Mouse (Mus musculus): ENCODE results near the gene Atp6v1a. TPM values are rescaled to one million over a fixed set of nuclear protein-coding genes. Genes with fewer than 3 reads are reported as not detected.

Atp6v1a gene
- polyA plus RNA-seq, 1 experiment: 271 TPM

DNA sequence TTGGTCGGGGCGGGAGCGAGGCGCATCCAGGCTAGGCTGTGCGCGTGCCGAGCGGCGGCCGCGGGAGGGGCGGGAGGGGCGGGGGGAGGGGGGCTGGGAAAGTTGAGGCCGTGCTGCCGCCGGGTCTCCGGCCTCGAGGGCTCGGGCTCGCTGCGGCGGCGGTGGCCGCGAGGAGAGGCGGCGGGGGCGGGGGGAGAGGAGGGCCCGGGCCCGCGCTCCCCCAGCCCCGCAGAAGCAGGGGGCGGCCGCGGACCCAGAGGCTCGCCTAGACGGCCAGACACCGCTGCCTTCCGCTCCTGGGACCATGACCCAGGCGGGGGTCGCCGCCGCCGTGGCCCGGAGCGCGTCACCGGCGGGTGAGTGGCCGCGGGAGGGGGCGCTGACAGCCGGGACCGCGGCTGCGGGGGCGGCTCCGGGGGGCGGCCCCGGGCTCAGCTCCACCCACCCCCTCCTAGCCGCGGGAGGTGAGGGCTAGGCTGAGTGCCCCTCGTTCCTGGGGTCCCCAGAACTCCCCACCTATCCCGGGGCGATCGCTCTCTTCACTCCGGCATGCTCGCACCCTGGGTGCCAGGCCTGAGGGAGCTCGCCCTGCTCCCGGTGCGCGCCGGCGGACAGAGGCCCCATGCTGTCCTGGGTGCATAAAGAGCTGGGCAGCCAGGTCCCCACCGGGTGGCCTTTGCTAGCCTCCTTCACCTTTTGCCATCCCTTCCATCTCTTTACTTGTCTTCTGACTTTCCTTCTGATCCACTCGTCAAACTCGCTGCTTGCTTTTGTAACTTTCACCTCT, 33.8 kb upstream of the Atp6v1a start, which contains the start of gene Usf3:
Gene Usf3, plus strand, starts transcription at position 92 of the 787 bp plus-strand sequence.
- Histone ChIP-seq H3K4me1 (ENCODE audit: control insufficient read depth, insufficient read depth, low read length) (peaks cover 3% of the 10 kb centered on the region; the same call in 1 of the 2 replicates), H3K4me3 (ENCODE audit: insufficient read depth, low read length) (peak within 1 kb of the TSS; percentile 96), H3K27ac (ENCODE audit: insufficient read depth, low read depth, low read length) (peak within 1 kb of the TSS; percentile 62)
- TF ChIP-seq CTCF (IDR thresholded peaks at IDR 0.05; ENCODE audit: low read depth, low read length) (no peak), POLR2A (IDR thresholded peaks at IDR 0.05; ENCODE audit: borderline replicate concordance, low read depth, low read length) (no peak)

DNA sequence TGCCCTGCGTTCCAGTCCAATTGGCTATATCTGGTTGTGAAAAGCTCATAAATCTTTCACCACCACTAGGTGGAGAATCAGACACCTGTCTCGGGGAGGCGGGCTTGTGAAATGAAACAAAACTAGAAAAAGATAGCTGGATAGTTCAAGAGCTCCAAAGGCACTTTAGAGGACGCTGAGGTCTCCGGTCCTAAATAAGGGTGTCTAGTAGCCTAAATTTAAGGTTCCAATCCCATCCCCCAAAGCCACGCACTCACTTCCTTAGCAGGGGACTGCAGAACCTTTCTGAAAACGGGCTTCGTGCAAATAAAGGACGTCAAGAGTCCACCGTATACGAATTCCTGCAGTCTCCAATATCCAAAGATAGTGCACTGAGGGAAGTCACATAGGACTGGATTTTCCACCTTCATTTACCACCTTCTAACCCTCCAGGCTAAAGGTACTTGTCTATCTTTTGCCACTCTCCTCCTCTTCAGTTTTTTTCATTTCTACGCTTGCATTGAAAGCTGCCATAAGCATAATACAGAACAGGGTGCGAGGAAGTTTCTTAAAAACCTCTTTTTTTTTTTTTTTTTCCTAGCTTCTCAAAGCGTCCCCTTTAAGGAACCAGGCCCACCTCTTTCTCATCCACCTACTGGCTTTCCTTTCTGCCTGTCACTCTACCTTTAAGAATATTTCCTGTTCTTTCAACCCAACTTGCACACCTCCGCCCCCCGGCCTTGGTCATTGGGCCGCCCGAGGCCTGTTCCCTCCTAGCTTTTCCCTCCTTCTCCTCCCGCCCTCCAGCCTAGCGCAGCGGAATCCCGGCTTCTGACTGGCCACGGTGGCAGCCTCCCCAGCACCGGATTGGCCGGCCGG, 33.0 kb upstream of the Atp6v1a start:
- no peak for TF ChIP-seq CTCF (IDR thresholded peaks at IDR 0.05; ENCODE audit: low read depth, low read length)
- no peak for TF ChIP-seq POLR2A (IDR thresholded peaks at IDR 0.05; ENCODE audit: borderline replicate concordance, low read depth, low read length)
- peak overlapping the region; percentile 67 for H3K4me3 ChIP-seq (ENCODE audit: insufficient read depth, low read length)
- peaks cover 3% of the 10 kb centered on the region; the same call in 1 of the 2 replicates for H3K4me1 ChIP-seq (ENCODE audit: control insufficient read depth, insufficient read depth, low read length)
- H3K27ac ChIP-seq (ENCODE audit: insufficient read depth, low read depth, low read length): peak overlapping the region; percentile 62

DNA sequence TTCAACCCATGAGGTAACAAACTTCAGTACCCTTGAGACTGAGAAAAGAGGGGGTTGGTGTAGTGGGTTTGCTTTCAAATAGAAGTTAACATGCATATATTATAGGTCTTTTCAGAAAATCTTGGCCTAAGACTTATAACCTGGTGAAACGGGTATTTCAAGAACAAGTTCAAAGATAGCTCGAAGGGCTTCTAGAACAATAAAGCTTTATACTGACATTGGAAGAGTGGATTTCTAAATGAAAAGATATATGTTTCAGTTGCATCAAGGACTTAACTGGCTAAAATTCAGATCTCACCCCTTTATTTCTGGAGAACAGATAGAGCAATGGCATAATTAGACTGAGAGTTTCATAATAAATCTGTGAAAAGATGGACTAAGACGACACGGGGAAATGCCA, 29.5 kb upstream of the Atp6v1a start:
- Histone ChIP-seq H3K27ac (ENCODE audit: insufficient read depth, low read depth, low read length) (no peak overlapping the region), H3K4me3 (ENCODE audit: insufficient read depth, low read length) (no peak overlapping the region), H3K4me1 (ENCODE audit: control insufficient read depth, insufficient read depth, low read length) (peaks cover 11% of the 10 kb centered on the region)
- no peak for TF ChIP-seq POLR2A (IDR thresholded peaks at IDR 0.05; ENCODE audit: borderline replicate concordance, low read depth, low read length)
- TF ChIP-seq CTCF (IDR thresholded peaks at IDR 0.05; ENCODE audit: low read depth, low read length): no peak

DNA sequence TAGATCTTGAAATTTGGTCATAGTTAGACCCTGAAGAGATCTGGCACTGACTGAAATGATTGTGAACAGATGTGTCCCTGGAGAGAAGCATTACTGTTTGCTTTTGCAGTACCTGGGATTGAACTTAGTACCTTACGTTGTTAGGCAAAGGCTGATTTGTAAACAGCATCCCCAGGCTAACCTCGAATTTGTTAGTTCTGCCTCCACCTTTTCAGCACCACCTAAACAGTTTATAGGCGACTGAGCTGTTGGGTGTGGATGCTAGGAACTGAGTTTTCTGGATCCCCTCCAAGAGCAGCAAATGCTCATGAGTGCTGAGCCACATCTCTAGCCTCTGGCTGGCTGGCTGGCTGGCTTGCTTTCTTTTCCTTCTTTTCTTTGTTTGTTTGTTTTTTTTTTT, 25.7 kb upstream of the Atp6v1a start:
- Histone ChIP-seq H3K4me1 (ENCODE audit: control insufficient read depth, insufficient read depth, low read length) (peaks cover 11% of the 10 kb centered on the region), H3K27ac (ENCODE audit: insufficient read depth, low read depth, low read length) (no peak overlapping the region), H3K4me3 (ENCODE audit: insufficient read depth, low read length) (no peak overlapping the region)
- TF ChIP-seq POLR2A (IDR thresholded peaks at IDR 0.05; ENCODE audit: borderline replicate concordance, low read depth, low read length): no peak
- TF ChIP-seq CTCF (IDR thresholded peaks at IDR 0.05; ENCODE audit: low read depth, low read length): no peak

DNA sequence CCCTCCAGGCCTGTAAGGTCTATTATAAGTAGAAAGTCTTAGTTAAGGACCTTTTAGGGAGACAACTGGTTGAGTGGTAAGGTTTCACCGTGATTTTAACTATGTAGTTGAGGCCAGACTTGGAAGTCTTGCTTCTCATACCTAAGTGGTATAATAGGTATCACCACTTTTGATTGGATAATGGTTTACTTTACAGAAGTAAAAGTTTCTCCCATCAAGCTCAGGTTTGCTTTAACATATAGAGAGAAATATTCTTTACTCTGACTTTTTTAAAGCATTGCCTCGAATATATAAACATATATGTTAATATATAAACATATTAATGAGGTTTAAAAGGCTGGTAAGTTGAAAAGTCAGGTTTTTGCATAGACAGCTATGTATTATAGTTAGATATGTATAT, 24.3 kb upstream of the Atp6v1a start:
- no peak overlapping the region for H3K27ac ChIP-seq (ENCODE audit: insufficient read depth, low read depth, low read length)
- H3K4me3 ChIP-seq (ENCODE audit: insufficient read depth, low read length): no peak overlapping the region
- TF ChIP-seq POLR2A (IDR thresholded peaks at IDR 0.05; ENCODE audit: borderline replicate concordance, low read depth, low read length): no peak
- TF ChIP-seq CTCF (IDR thresholded peaks at IDR 0.05; ENCODE audit: low read depth, low read length): no peak
- peaks cover 13% of the 10 kb centered on the region for H3K4me1 ChIP-seq (ENCODE audit: control insufficient read depth, insufficient read depth, low read length)

DNA sequence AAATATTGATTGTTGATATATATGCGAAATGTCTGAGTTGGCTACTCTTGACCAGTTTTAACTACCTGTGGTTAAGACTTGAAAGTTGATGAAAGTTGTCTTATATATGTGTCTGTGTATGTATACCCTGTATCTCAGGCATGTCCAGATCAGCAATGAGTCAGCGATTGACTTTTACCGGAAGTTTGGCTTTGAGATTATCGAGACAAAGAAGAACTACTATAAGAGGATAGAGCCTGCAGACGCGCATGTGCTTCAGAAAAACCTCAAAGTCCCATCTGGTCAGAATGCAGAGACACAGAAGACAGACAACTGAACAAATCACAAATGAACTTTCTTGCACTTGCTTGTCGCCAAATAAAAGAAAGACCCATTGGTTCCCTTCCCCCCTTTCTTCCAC, 19.8 kb upstream of the Atp6v1a start:
- Histone ChIP-seq H3K27ac (ENCODE audit: insufficient read depth, low read depth, low read length) (no peak overlapping the region), H3K4me3 (ENCODE audit: insufficient read depth, low read length) (no peak overlapping the region), H3K4me1 (ENCODE audit: control insufficient read depth, insufficient read depth, low read length) (peaks cover 2% of the 10 kb centered on the region; the same call in 1 of the 2 replicates)
- TF ChIP-seq POLR2A (IDR thresholded peaks at IDR 0.05; ENCODE audit: borderline replicate concordance, low read depth, low read length): no peak
- no peak for TF ChIP-seq CTCF (IDR thresholded peaks at IDR 0.05; ENCODE audit: low read depth, low read length)

DNA sequence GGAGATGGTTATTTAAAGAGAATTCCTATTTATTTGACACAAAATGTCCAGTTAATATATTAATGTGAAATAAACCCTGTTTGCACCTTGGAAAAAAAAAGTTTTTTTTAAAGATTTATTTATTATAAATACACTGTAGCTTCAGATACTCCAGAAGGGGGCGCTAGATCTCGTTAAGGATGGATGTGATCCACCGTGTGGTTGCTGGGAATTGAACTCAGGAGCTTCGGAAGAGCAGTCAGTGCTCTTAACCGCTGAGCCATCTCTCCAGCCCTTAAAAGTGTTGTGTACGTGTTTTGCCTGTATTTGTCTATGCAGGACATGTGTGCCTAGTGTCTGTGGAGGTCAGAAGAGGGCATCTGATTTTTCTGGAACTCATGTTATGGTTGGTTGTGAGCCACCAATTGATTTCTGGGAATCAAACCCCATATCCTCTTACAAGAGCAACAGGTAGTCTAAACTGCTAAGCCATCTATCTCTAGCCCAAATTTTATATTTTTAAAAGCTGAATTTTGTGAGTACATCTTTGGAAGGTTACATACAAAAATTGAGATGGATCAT, 15.1 kb upstream of the Atp6v1a start:
- Histone ChIP-seq H3K4me1 (ENCODE audit: control insufficient read depth, insufficient read depth, low read length) (peaks cover 2% of the 10 kb centered on the region; the same call in 1 of the 2 replicates), H3K27ac (ENCODE audit: insufficient read depth, low read depth, low read length) (no peak overlapping the region), H3K4me3 (ENCODE audit: insufficient read depth, low read length) (no peak overlapping the region)
- TF ChIP-seq POLR2A (IDR thresholded peaks at IDR 0.05; ENCODE audit: borderline replicate concordance, low read depth, low read length): no peak
- peak; percentile 61 for TF ChIP-seq CTCF (IDR thresholded peaks at IDR 0.05; ENCODE audit: low read depth, low read length)

DNA sequence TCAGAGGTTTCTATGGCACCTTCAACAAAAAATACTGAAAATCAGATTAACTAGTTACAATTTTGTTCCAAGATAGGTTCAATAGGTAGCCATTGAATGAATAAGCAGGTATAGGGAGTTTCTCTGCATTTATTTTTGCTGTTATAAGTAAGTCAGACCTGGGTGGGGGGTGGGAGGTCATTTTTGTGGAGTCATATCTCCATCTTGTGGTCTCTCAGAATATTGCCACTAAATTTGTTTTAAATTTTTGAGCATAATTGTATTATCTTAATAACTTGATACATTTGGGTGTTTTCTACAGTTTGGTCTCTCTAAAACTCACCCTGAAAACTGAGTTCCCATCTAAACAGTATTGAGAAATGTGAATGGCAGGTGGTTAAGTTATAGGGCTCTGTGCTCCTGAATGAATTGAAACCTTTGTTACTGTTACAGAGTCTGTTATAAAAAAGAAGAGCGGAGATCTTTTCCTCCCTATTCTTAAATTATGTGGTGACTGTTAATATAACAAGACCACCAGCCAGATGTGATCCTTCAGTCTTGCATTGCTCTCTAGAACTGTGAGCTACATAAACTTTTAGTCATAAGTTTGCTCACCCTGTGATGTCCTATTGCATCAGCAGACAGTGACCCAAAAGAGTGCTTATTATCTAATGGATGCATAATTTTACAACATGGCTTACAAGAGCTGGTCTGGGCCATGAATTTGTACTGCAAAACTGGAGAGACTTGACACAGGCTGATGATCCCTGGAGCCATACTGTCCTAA, 9.7 kb upstream of the Atp6v1a start:
- TF ChIP-seq POLR2A (IDR thresholded peaks at IDR 0.05; ENCODE audit: borderline replicate concordance, low read depth, low read length): no peak
- TF ChIP-seq CTCF (IDR thresholded peaks at IDR 0.05; ENCODE audit: low read depth, low read length): no peak

DNA sequence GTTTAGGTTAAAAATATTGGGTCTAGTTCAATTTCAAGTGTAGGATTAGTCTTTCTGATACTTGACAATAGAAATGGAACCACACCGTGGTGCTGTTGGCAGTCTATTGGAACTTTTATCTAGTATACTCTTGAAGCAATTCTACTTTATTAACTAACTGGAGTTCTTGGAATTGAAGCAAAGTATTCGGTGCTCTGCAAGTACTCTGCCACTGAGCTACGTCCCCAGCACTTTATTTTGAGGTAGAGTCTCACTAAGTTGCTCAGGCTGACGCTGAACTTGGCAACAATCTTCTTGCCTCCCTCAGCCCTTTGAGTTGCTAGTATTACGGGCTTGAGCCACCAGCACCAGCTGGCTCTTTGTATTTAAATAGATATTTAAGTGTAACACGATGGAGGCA, 2.0 kb upstream of the Atp6v1a start:
- peak overlapping the region; percentile 63 for H3K4me3 ChIP-seq (ENCODE audit: insufficient read depth, low read length)
- peak overlapping the region; percentile 69 for H3K27ac ChIP-seq (ENCODE audit: insufficient read depth, low read depth, low read length)
- TF ChIP-seq POLR2A (IDR thresholded peaks at IDR 0.05; ENCODE audit: borderline replicate concordance, low read depth, low read length) (no peak), CTCF (IDR thresholded peaks at IDR 0.05; ENCODE audit: low read depth, low read length) (no peak)
- no peaks in the 10 kb centered on the region for H3K4me1 ChIP-seq (ENCODE audit: control insufficient read depth, insufficient read depth, low read length)

More for the DNA sequence above, 9.7 kb upstream of the Atp6v1a start:
- Histone ChIP-seq H3K4me1 (ENCODE audit: control insufficient read depth, insufficient read depth, low read length) (0 out of 2 replicates have a peak, but pooled peaks cover 2% of the 10 kb centered on the region), H3K4me3 (ENCODE audit: insufficient read depth, low read length) (no peak overlapping the region), H3K27ac (ENCODE audit: insufficient read depth, low read depth, low read length) (no peak overlapping the region)
